Mouse (Mus musculus) thymus, postnatal 0 days (tissue): ENCODE data around the gene Slc27a5. TPM values are rescaled to one million over a fixed set of nuclear protein-coding genes. Genes with fewer than 3 reads are reported as not detected.

ENCODE experiments used
- polyA plus RNA-seq: library from polyadenylated mRNA; unstranded; fragments of >200 nt; fragmentation: Nextera tagmentation; extraction: Ambion mirVana; gene quantifications from 2 replicates; pipeline ENCODE4 v1.2.1, GENCODE M21; 2015

Slc27a5 gene
- polyA plus RNA-seq, 1 experiment from 2014 or later = 0.08 TPM

Other genes with a start within 250 kb of the Slc27a5 start
- 1.2 and 1.5 TPM in 2 replicates for gene Zscan18, start 194.6 kb downstream of the Slc27a5 start, polyA plus RNA-seq
- 11.0 and 17.6 TPM in 2 replicates for gene Zfp329, start 179.3 kb downstream of the Slc27a5 start, polyA plus RNA-seq
- gene Zfp110, start 163.4 kb downstream of the Slc27a5 start, polyA plus RNA-seq = 34.5 and 36.7 TPM in 2 replicates
- gene Zfp128, start 117.0 kb downstream of the Slc27a5 start, polyA plus RNA-seq = 1.9 and 2.4 TPM in 2 replicates
- gene Zscan22, start 100.4 kb downstream of the Slc27a5 start, polyA plus RNA-seq = 4.6 and 7.2 TPM in 2 replicates
- gene Rps5, start 75.9 kb downstream of the Slc27a5 start, polyA plus RNA-seq = 1,115 and 1,143 TPM in 2 replicates
- 0.22 and 0.42 TPM in 2 replicates for gene Rnf225, start 70.8 kb downstream of the Slc27a5 start, polyA plus RNA-seq
- 4.9 and 5.0 TPM in 2 replicates for gene Zfp324, start 32.4 kb downstream of the Slc27a5 start, polyA plus RNA-seq
- gene Zfp446, start 20.3 kb downstream of the Slc27a5 start, polyA plus RNA-seq = 5.7 and 5.8 TPM in 2 replicates
- 236 and 274 TPM in 2 replicates for gene Trim28, start 922 bp upstream of the Slc27a5 start, polyA plus RNA-seq
- 27.8 and 30.8 TPM in 2 replicates for gene Zbtb45, start 11.8 kb upstream of the Slc27a5 start, polyA plus RNA-seq
- 226 and 230 TPM in 2 replicates for gene Chmp2a, start 36.6 kb upstream of the Slc27a5 start, polyA plus RNA-seq
- 90.8 and 91.5 TPM in 2 replicates for gene Ube2m, start 40.1 kb upstream of the Slc27a5 start, polyA plus RNA-seq
- gene Mzf1, start 56.6 kb upstream of the Slc27a5 start, polyA plus RNA-seq = 1.1 and 1.6 TPM in 2 replicates
- gene Vmn1r85, start 97.0 kb upstream of the Slc27a5 start, polyA plus RNA-seq = not detected in 2 replicates
- gene Vmn1r86, start 121.7 kb upstream of the Slc27a5 start, polyA plus RNA-seq = not detected in 2 replicates
- not detected in 2 replicates for gene Vmn1r87, start 142.0 kb upstream of the Slc27a5 start, polyA plus RNA-seq
- not detected in 2 replicates for gene Vmn1r88, start 161.4 kb upstream of the Slc27a5 start, polyA plus RNA-seq
- gene Vmn1r89, start 214.8 kb upstream of the Slc27a5 start, polyA plus RNA-seq = not detected in 2 replicates